Mouse (Mus musculus): ENCODE results near the gene Cyp39a1. TPM values are rescaled to one million over a fixed set of nuclear protein-coding genes. Genes with fewer than 3 reads are reported as not detected.

Gene Cyp39a1
- polyA plus RNA-seq, 1 experiment from 2014 or later = 4.1 TPM

DNA sequence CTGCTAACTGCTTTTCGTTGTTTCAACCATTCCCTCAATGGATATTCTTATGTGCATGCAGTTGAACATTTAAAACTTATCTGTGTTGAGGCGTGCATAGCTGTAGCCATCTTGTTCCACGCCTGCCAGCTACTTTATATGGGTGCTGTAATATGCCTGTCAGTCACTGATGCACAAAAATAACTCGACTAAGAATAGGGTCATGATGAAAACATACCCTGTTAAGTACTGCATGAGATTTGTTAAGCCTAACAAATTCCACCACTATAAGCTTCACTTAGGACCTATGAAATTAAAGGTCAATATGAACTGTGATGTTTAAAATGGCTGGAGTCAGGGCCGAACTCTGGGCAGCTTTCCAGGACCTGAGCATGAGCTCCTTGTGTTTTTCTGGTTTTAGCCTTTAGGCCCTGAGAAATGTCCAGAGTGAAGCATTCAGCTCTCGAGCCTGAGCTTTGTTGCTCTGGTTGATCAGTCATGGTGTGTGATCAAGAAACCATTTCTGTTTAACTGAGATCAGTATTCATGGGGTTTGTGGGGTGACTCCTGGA, 2.0 kb downstream of the Cyp39a1 start:
- DNase-seq (ENCODE audit: low spot score) (no peak), ATAC-seq (replicated peaks; ENCODE audit: low FRiP score) (no peak)
- Histone ChIP-seq H3K4me2 (no peak overlapping the region), H3K36me3 (ENCODE audit: control insufficient read depth, insufficient read depth, low read length) (no peaks in the 10 kb centered on the region), H3K4me1 (replicated peaks; ENCODE audit: control insufficient read depth, insufficient read depth, low read length) (0 out of 2 replicates have a peak, but pooled peaks cover 4% of the 10 kb centered on the region), H3K4me3 (ENCODE audit: low read depth, low read length) (no peak overlapping the region), H3K27me3 (replicated peaks; ENCODE audit: control insufficient read depth, insufficient read depth, low read length) (no peaks in the 10 kb centered on the region; the same call in 1 of the 2 replicates), H3K9me3 (ENCODE audit: control insufficient read depth, low read length) (no peaks in the 10 kb centered on the region), H3K27ac (ENCODE audit: low read depth, low read length) (no peak overlapping the region), H3K9ac (ENCODE audit: low read depth, low read length) (no peak overlapping the region)
- WGBS = 79% methylated on average over 6 of the region's 6 CpGs

DNA sequence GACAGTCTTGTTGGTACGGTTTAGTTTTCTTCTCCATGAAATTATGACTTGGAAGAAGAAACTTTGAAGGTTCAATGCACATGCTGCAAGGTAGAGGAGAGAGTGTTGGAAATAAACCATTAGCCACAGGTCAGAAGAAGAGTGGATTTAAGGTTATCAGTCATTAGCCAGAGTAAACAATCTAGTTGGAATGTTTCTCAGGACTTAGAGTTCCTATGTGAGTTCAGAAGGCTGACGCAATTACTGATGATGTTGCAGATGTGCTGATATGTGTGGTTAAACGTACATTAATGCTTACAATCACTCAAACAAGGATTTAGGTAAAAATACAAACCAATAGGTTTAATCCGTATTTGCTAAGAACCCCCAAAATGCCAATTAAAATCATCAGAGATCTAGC, 4.7 kb downstream of the Cyp39a1 start:
- Histone ChIP-seq H3K9ac (ENCODE audit: low read depth, low read length) (no peak overlapping the region), H3K4me2 (no peak overlapping the region), H3K27ac (ENCODE audit: low read depth, low read length) (no peak overlapping the region), H3K4me1 (replicated peaks; ENCODE audit: control insufficient read depth, insufficient read depth, low read length) (no peaks in the 10 kb centered on the region), H3K36me3 (ENCODE audit: control insufficient read depth, insufficient read depth, low read length) (no peaks in the 10 kb centered on the region), H3K27me3 (replicated peaks; ENCODE audit: control insufficient read depth, insufficient read depth, low read length) (no peaks in the 10 kb centered on the region; the same call in 1 of the 2 replicates), H3K9me3 (ENCODE audit: control insufficient read depth, low read length) (no peaks in the 10 kb centered on the region), H3K4me3 (ENCODE audit: low read depth, low read length) (no peak overlapping the region)
- WGBS = 56% methylated on average over 4 of the region's 4 CpGs
- ATAC-seq (replicated peaks; ENCODE audit: low FRiP score) (no peak), DNase-seq (ENCODE audit: low spot score) (no peak)

DNA sequence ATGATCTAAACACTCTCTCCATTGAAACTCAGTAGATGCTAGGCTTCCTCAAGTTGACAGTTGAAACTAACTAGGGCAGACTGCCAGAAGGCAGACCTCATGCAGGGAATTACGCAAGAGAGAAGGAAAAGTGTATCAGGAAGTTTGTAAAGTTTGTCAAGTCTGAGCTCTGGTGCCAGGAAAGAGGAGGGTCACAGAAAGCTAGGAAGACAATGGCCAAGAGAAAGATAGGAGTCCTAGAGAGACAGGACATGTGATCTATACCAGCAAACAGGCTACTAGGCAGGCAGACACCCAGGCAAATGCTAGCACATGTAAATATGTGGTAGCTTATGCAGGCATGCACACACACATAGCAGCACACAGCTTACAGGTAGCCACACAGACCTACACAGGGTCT, 8.0 kb downstream of the Cyp39a1 start:
- ATAC-seq (replicated peaks; ENCODE audit: low FRiP score) (no peak), DNase-seq (ENCODE audit: low spot score) (no peak)
- 59% methylated on average over 1 of the region's 1 CpGs for WGBS
- Histone ChIP-seq H3K9me3 (ENCODE audit: control insufficient read depth, low read length) (no peaks in the 10 kb centered on the region), H3K4me3 (ENCODE audit: low read depth, low read length) (no peak overlapping the region), H3K36me3 (ENCODE audit: control insufficient read depth, insufficient read depth, low read length) (no peaks in the 10 kb centered on the region), H3K27ac (ENCODE audit: low read depth, low read length) (no peak overlapping the region), H3K4me1 (replicated peaks; ENCODE audit: control insufficient read depth, insufficient read depth, low read length) (no peaks in the 10 kb centered on the region), H3K9ac (ENCODE audit: low read depth, low read length) (no peak overlapping the region), H3K27me3 (replicated peaks; ENCODE audit: control insufficient read depth, insufficient read depth, low read length) (no peaks in the 10 kb centered on the region), H3K4me2 (no peak overlapping the region)

- no peaks in the 10 kb centered on the region for H3K27me3 ChIP-seq (replicated peaks; ENCODE audit: control insufficient read depth, insufficient read depth, low read length)
- no peak overlapping the region for H3K4me3 ChIP-seq (ENCODE audit: low read depth, low read length)
- H3K9me3 ChIP-seq (ENCODE audit: control insufficient read depth, low read length) = no peaks in the 10 kb centered on the region
- H3K4me1 ChIP-seq (replicated peaks; ENCODE audit: control insufficient read depth, insufficient read depth, low read length) = no peaks in the 10 kb centered on the region
- no peak overlapping the region for H3K27ac ChIP-seq (ENCODE audit: low read depth, low read length)
- H3K9ac ChIP-seq (ENCODE audit: low read depth, low read length) = no peak overlapping the region
- no peak for ATAC-seq (replicated peaks; ENCODE audit: low FRiP score)
- WGBS = 76% methylated on average over 1 of the region's 1 CpGs
- H3K4me2 ChIP-seq = no peak overlapping the region
- no peak for DNase-seq (ENCODE audit: low spot score)
- no peaks in the 10 kb centered on the region for H3K36me3 ChIP-seq (ENCODE audit: control insufficient read depth, insufficient read depth, low read length)
These were observed 9.0 kb downstream of the Cyp39a1 start for GRCm38 (mm10) chr17:43676241-43676640.

DNA sequence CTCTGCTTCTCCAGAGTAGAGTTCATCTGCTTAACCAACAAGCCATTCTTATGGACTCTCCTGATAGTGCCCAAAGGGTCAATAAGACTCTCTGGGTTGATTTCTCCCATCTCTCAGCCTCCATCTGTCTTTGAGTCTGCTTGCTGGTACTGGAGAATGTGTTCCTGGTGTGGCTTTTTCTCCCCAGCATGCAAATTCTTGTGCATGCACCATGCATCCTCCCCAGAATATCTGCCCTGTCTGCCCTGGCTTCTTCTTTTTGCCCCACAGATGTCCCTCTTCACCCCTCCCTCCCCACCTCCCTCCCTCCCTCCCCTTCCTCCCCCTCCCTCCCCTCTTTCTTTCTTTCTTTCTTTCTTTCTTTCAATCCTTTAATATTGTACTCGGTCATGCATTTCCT, 10.1 kb downstream of the Cyp39a1 start:
- WGBS = 75% methylated on average over 1 of the region's 1 CpGs
- H3K36me3 ChIP-seq (ENCODE audit: control insufficient read depth, insufficient read depth, low read length) = no peaks in the 10 kb centered on the region
- H3K4me3 ChIP-seq (ENCODE audit: low read depth, low read length) = no peak overlapping the region
- no peak overlapping the region for H3K9ac ChIP-seq (ENCODE audit: low read depth, low read length)
- H3K27me3 ChIP-seq (replicated peaks; ENCODE audit: control insufficient read depth, insufficient read depth, low read length) = no peaks in the 10 kb centered on the region
- H3K4me2 ChIP-seq = no peak overlapping the region
- no peak for ATAC-seq (replicated peaks; ENCODE audit: low FRiP score)
- H3K4me1 ChIP-seq (replicated peaks; ENCODE audit: control insufficient read depth, insufficient read depth, low read length) = no peaks in the 10 kb centered on the region
- DNase-seq (ENCODE audit: low spot score) = no peak
- H3K9me3 ChIP-seq (ENCODE audit: control insufficient read depth, low read length) = no peaks in the 10 kb centered on the region
- no peak overlapping the region for H3K27ac ChIP-seq (ENCODE audit: low read depth, low read length)

GRCm38 (mm10) chr17:43684086-43684485, 16.9 kb downstream of the Cyp39a1 start:
- H3K4me3 ChIP-seq (ENCODE audit: low read depth, low read length) = no peak overlapping the region
- H3K27ac ChIP-seq (ENCODE audit: low read depth, low read length) = no peak overlapping the region
- 78% methylated on average over 7 of the region's 7 CpGs for WGBS
- H3K4me1 ChIP-seq (replicated peaks; ENCODE audit: control insufficient read depth, insufficient read depth, low read length) = no peaks in the 10 kb centered on the region
- H3K36me3 ChIP-seq (ENCODE audit: control insufficient read depth, insufficient read depth, low read length) = no peaks in the 10 kb centered on the region
- ATAC-seq (replicated peaks; ENCODE audit: low FRiP score) (no peak), DNase-seq (ENCODE audit: low spot score) (no peak)
- H3K9ac ChIP-seq (ENCODE audit: low read depth, low read length) = no peak overlapping the region
- no peaks in the 10 kb centered on the region for H3K27me3 ChIP-seq (replicated peaks; ENCODE audit: control insufficient read depth, insufficient read depth, low read length)
- H3K4me2 ChIP-seq = no peak overlapping the region
- H3K9me3 ChIP-seq (ENCODE audit: control insufficient read depth, low read length) = no peaks in the 10 kb centered on the region

- WGBS = 85% methylated on average over 5 of the region's 5 CpGs
- DNase-seq (ENCODE audit: low spot score) (no peak), ATAC-seq (replicated peaks; ENCODE audit: low FRiP score) (no peak)
- no peak overlapping the region for H3K9ac ChIP-seq (ENCODE audit: low read depth, low read length)
- no peak overlapping the region for H3K4me3 ChIP-seq (ENCODE audit: low read depth, low read length)
- no peaks in the 10 kb centered on the region for H3K9me3 ChIP-seq (ENCODE audit: control insufficient read depth, low read length)
- no peak overlapping the region for H3K4me2 ChIP-seq
- H3K27me3 ChIP-seq (replicated peaks; ENCODE audit: control insufficient read depth, insufficient read depth, low read length) = no peaks in the 10 kb centered on the region
- no peaks in the 10 kb centered on the region for H3K4me1 ChIP-seq (replicated peaks; ENCODE audit: control insufficient read depth, insufficient read depth, low read length)
- no peak overlapping the region for H3K27ac ChIP-seq (ENCODE audit: low read depth, low read length)
- H3K36me3 ChIP-seq (ENCODE audit: control insufficient read depth, insufficient read depth, low read length) = no peaks in the 10 kb centered on the region
These were observed 17.4 kb downstream of the Cyp39a1 start for GRCm38 (mm10) chr17:43684638-43685037.

DNA sequence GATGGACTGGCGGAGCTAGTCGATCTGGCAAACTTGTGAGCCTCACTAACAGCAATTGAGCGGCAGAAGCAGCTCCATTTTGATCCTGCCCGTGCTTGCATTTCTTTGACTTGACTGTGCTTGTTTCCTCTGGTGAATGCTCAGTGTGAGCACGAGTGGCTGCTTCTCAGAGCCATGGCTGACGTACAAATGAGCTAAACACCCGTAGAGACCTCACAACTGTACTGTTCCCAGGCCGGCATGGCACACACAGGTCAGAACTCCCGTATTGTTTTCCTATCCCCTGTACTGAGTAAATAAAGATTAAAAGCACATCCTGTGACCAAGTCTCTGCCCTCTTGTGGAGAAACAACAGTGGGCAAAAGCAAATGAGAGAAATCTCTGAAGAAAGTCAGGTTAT, 22.4 kb downstream of the Cyp39a1 start:
- Histone ChIP-seq H3K4me1 (replicated peaks; ENCODE audit: control insufficient read depth, insufficient read depth, low read length) (no peaks in the 10 kb centered on the region), H3K9me3 (ENCODE audit: control insufficient read depth, low read length) (no peaks in the 10 kb centered on the region), H3K9ac (ENCODE audit: low read depth, low read length) (no peak overlapping the region), H3K27ac (ENCODE audit: low read depth, low read length) (no peak overlapping the region), H3K27me3 (replicated peaks; ENCODE audit: control insufficient read depth, insufficient read depth, low read length) (no peaks in the 10 kb centered on the region), H3K4me2 (no peak overlapping the region), H3K36me3 (ENCODE audit: control insufficient read depth, insufficient read depth, low read length) (0 out of 2 replicates have a peak, but pooled peaks cover 2% of the 10 kb centered on the region), H3K4me3 (ENCODE audit: low read depth, low read length) (no peak overlapping the region)
- DNase-seq (ENCODE audit: low spot score) (no peak), ATAC-seq (replicated peaks; ENCODE audit: low FRiP score) (no peak)
- 68% methylated on average over 9 of the region's 9 CpGs for WGBS

DNA sequence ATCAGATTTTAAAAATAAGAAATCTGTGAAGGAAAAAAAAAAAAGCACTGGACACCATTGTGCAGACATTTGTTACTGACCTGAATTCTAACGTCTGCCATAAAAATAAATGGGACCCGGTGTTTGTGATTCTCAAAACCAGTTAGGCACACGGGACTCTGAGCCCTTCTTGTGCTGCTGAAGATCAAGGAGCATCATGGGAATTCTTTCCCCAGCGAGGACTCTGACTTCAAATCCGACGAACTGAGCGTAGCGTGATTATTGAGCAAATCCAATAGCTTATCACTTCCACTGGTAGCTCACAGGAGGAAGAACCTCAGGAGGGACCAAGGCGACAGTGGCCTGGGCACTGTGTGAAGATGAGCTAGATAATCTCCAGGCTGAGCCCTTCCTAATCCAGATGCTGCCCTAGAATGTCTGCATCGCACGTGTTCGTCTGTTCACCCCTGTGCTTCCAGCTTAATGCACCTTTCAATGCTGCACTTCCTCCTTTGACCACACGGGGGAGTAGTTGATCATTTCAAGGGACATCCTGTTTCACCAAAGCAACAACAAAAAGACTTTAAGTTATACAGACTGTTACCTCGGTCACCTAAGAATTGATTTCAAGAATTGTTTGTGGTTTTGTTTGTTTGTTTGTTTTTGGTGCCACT, 31.9 kb downstream of the Cyp39a1 start:
- ATAC-seq (replicated peaks; ENCODE audit: low FRiP score) (peak; percentile 39; the same call in 1 of the 2 replicates), DNase-seq (ENCODE audit: low spot score) (peak; percentile 61)
- Histone ChIP-seq H3K27me3 (replicated peaks; ENCODE audit: control insufficient read depth, insufficient read depth, low read length) (no peaks in the 10 kb centered on the region), H3K9ac (ENCODE audit: low read depth, low read length) (no peak overlapping the region), H3K4me3 (ENCODE audit: low read depth, low read length) (no peak overlapping the region), H3K27ac (ENCODE audit: low read depth, low read length) (no peak overlapping the region), H3K9me3 (ENCODE audit: control insufficient read depth, low read length) (no peaks in the 10 kb centered on the region), H3K36me3 (ENCODE audit: control insufficient read depth, insufficient read depth, low read length) (0 out of 2 replicates have a peak, but pooled peaks cover 2% of the 10 kb centered on the region), H3K4me2 (no peak overlapping the region), H3K4me1 (replicated peaks; ENCODE audit: control insufficient read depth, insufficient read depth, low read length) (no peaks in the 10 kb centered on the region)
- WGBS = 45% methylated on average over 14 of the region's 14 CpGs
